Mouse (Mus musculus): ENCODE results near the gene Sp3.

- TF ChIP-seq POLR2A (IDR thresholded peaks at IDR 0.05; ENCODE audit: insufficient read length, low read depth), result no peak
- TF ChIP-seq REST (IDR thresholded peaks at IDR 0.05; ENCODE audit: insufficient read depth, insufficient read length), result no peak
- TF ChIP-seq MYOG (IDR thresholded peaks at IDR 0.05; ENCODE audit: control insufficient read depth in 1 of 3, insufficient read depth in 1 of 3, insufficient read length in 2 of 3, low read depth in 2 of 3), result no peak
- no peak for TF ChIP-seq E2F4 (IDR thresholded peaks at IDR 0.05; ENCODE audit: insufficient read depth)
- no peak for TF ChIP-seq CEBPB (IDR thresholded peaks at IDR 0.05; ENCODE audit: insufficient read depth, poor library complexity, severe bottlenecking)
- no peak for TF ChIP-seq POLR2AphosphoS2 (IDR thresholded peaks at IDR 0.05; ENCODE audit: insufficient read length, low read depth)
- TF ChIP-seq MAX (IDR thresholded peaks at IDR 0.05; ENCODE audit: low read depth), result no peak
- no peak for TF ChIP-seq TCF3 (IDR thresholded peaks at IDR 0.05; ENCODE audit: insufficient read length, low read depth)
Observed at GRCm38 (mm10) chr2:72970831-72971230, 9.4 kb downstream of the Sp3 start.
